Mouse (Mus musculus): Measurements from ENCODE around the gene Map2k5.

The Map2k5 gene

DNA sequence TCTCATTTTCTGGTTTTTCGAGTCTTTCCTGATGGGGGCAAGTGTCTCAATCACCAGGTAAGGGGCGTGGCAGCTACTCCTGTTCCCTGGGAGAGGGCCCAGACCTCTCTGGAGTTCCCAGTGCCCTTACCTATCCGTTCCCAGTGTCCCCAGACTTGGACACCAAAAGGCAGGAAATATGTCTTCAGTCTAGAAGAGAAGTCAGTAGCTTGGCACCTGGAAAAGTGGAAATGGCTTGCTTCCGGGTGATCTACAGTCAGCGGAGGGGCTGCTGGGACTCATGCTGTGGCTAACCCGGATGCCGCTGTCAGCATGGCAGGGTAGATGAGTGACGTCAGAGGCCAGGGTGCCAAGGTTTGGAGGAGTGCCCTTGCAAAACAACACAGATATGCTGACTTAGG is 248.1 kb downstream of the Map2k5 start:
- DNase-seq (ENCODE audit: low spot score in 2 of 2), result no peak

DNA sequence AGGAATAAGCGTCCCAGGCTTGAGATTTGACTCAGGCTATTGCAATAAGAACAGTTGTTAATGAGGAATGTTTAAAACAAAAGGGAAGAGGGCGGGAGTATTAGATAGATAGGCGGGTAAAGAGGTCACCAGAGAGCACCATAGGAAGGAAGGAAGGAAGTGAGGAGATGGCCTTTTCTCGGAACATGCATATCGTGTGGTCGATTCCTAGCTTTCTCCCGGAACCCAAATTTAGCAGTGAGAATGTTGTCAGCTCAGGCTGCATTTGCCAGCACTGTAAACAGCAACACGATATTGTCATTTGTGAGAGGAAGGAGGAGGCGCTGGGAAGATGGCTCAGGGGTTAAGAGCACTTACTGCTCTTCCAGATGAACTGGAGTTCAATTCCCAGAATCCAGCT is 253.2 kb downstream of the Map2k5 start:
- DNase-seq (ENCODE audit: low spot score in 2 of 2), result no peak

DNA sequence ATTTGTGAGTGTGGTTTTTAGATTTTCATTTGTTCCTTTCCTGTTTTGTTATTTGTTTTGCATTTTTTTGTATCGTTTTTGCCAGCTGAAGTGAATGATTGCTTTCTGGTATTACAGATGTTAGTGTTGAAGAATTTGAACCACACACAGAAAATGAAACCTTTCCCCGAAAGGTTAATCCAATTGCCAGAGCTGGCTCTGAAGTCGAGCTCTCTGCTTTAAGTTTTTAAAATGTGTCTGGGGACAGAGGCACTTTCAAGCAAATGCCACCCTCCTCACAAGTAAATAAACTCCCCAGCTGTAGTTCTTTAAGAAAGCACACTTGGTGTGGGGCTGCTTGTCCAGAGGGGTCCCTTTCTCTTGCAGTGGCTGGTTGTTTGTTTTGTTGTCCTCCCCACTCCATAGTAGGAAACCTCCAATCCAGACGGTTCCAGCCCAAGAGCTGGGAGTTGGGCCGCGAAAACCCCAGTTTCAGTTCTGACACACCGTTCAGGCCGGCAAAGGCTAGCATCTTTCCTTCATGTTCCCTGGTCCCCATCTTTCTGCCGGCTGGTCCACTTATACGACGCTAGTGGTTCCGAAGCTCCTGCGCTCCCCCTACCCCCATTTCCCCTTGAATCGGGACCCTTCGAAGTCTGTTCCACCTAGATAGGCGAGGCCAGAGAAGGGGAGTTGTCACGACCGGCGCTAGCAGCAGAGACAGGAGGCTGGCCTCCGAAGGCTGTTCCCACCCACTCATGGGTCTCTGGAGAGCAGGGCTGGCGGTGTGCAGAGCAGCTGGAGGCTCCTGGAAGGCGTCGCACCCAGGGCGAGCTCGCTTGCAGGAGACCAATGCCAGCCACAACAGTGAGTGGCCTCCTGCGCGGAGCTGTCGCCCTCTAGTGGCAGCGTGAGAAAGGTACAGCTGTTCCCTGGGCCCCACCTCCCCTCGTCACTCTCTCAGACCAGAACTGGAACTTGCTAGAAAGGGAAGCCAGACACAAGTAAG is 254.0 kb downstream of the Map2k5 start:
- DNase-seq (ENCODE audit: low spot score in 2 of 2), result peak; percentile 80 to 81

DNA sequence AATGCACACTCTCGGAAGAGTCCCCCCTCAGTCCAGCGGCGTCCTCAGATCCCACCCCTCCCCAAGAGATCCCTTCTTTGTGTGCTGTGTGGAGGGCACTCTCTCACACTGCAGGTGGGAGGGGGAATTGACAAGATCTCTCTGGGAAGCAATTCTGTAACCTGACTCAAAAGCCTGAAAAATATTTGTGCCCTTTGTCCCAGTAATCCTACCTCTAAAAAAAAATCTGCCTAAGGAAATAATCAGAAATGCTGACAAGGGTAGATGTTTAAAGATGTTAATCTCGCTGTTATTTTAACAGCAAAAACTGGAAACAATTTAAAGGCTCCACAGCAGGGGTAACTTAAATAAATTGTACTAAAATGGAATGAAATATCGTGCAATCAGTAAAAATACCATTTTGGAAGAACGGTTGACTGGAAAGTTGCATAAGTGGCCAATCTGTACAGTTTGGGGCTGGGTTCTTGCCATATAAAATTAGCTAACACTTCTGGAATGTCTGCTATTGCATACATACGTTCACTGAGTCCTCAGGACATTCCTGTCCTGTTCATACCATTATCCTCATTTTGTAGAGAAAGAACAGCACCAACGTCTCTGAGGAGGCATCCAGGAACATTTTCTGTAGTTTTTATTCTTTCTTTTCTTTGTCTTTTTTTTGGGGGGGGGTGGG is 255.4 kb downstream of the Map2k5 start:
- DNase-seq (ENCODE audit: low spot score in 2 of 2), result no peak

DNA sequence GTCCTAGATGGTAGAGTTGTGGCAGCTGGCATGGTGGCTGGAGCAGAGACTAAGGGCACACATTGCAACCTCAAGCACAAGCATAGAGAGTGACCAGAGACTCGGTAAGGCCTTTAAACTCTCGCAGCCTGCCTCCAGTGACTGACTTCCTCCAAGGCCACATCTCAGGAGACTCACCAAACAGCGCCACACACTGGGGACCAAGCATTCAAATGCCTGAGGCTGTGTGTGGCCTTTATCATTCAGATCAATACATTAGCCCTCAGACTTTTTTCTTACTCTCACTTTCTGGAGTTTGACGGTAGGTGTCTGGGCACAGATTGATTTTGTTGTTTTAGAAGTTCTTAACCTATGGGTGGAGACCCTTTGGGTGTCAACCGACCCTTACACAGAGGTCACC is 259.3 kb downstream of the Map2k5 start:
- no peak for DNase-seq (ENCODE audit: low spot score in 2 of 2)
